Mouse (Mus musculus): ENCODE measurements around the gene Olfr1028. TPM values are rescaled to one million over a fixed set of nuclear protein-coding genes. Genes with fewer than 3 reads are reported as not detected.

Olfr1028 gene
- polyA plus RNA-seq, 1 experiment: not detected

DNA sequence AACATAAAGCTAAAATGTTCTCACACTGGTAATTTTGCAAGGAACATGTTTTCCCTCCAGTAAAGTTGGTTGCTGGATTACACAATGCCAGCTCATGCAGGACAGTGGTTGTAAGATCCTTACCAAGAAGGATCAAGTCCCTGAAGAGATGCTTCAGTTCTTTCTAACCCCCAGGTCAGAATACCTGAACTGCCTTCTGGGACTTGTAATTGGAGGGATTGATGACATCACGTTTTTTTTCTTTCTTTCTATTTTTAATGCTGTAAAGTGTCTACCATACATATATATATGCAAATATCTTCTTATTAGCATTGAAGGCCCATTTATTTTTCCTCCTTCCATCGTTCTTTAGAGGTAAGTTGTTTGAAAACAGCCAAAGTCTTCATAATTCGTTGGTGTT lies 39.8 kb downstream of the Olfr1028 start, which contains the start of gene Olfr1031:
Gene Olfr1031 (plus strand): TSS at position 301 of the 400 bp plus-strand sequence.
- H3K4me3 ChIP-seq (ENCODE audit: control insufficient read depth, low read depth, low read length): no peak within 1 kb of the TSS
- TF ChIP-seq POLR2A (IDR thresholded peaks at IDR 0.05; ENCODE audit: control insufficient read depth, low read depth, low read length) (no peak), CTCF (IDR thresholded peaks at IDR 0.05; ENCODE audit: control insufficient read depth, insufficient read depth, insufficient replicate concordance, low read depth, low read length) (no peak)

More for the DNA sequence above, 39.8 kb downstream of the Olfr1028 start, which contains the start of gene Olfr1031:
- no peak within 1 kb of the TSS for H3K27ac ChIP-seq (ENCODE audit: control insufficient read depth, insufficient read depth, low read depth, low read length)
- H3K4me1 ChIP-seq (ENCODE audit: control insufficient read depth, insufficient read depth, low read length): no peaks in the 10 kb centered on the region
- no peaks in the 10 kb centered on the region for H3K36me3 ChIP-seq (ENCODE audit: control insufficient read depth, insufficient read depth, low read length)
- H3K27me3 ChIP-seq (ENCODE audit: control insufficient read depth, insufficient read depth, low read length): no peaks in the 10 kb centered on the region

Other genes starting within 250 kb of the Olfr1028 start
- not detected in 2 replicates for gene Olfr1009, start 235.0 kb upstream of the Olfr1028 start, polyA plus RNA-seq (2012; rRNA removed)
- gene Olfr1012, start 187.7 kb upstream of the Olfr1028 start, polyA plus RNA-seq (2012; rRNA removed): not detected in 2 replicates
- gene Olfr1013, start 183.3 kb upstream of the Olfr1028 start, polyA plus RNA-seq (2012; rRNA removed): not detected in 2 replicates
- gene Olfr1014, start 177.7 kb upstream of the Olfr1028 start, polyA plus RNA-seq (2012; rRNA removed): not detected in 2 replicates
- not detected in 2 replicates for gene Olfr1015, start 168.4 kb upstream of the Olfr1028 start, polyA plus RNA-seq (2012; rRNA removed)
- gene Olfr1016, start 147.9 kb upstream of the Olfr1028 start, polyA plus RNA-seq (2012; rRNA removed): not detected in 2 replicates
- not detected in 2 replicates for gene Olfr1018, start 132.0 kb upstream of the Olfr1028 start, polyA plus RNA-seq (2012; rRNA removed)
- not detected in 2 replicates for gene Olfr1019, start 105.0 kb upstream of the Olfr1028 start, polyA plus RNA-seq (2012; rRNA removed)
- not detected in 2 replicates for gene Olfr1020, start 103.4 kb upstream of the Olfr1028 start, polyA plus RNA-seq (2012; rRNA removed)
- not detected in 2 replicates for gene Olfr1022, start 81.8 kb upstream of the Olfr1028 start, polyA plus RNA-seq (2012; rRNA removed)
- gene Olfr1023, start 64.8 kb upstream of the Olfr1028 start, polyA plus RNA-seq (2012; rRNA removed): not detected in 2 replicates
- not detected in 2 replicates for gene Olfr1024, start 45.4 kb upstream of the Olfr1028 start, polyA plus RNA-seq (2012; rRNA removed)
- not detected in 2 replicates for gene Olfr1025-ps1, start 35.2 kb upstream of the Olfr1028 start, polyA plus RNA-seq (2012; rRNA removed)
- not detected in 2 replicates for gene Olfr1026, start 28.9 kb upstream of the Olfr1028 start, polyA plus RNA-seq (2012; rRNA removed)
- gene Olfr1029, start 23.5 kb downstream of the Olfr1028 start, polyA plus RNA-seq (2012; rRNA removed): 0.02 and 0.31 TPM in 2 replicates
- not detected in 2 replicates for gene Olfr1030, start 28.8 kb downstream of the Olfr1028 start, polyA plus RNA-seq (2012; rRNA removed)
- not detected in 2 replicates for gene Olfr1031, start 39.9 kb downstream of the Olfr1028 start, polyA plus RNA-seq (2012; rRNA removed)
- gene Olfr1032, start 55.1 kb downstream of the Olfr1028 start, polyA plus RNA-seq (2012; rRNA removed): not detected in 2 replicates
- 0.35 and 1.1 TPM in 2 replicates for gene Olfr1033, start 70.2 kb downstream of the Olfr1028 start, polyA plus RNA-seq (2012; rRNA removed)
- not detected in 2 replicates for gene Olfr1034, start 95.4 kb downstream of the Olfr1028 start, polyA plus RNA-seq (2012; rRNA removed)
- not detected in 2 replicates for gene Olfr1036, start 123.6 kb downstream of the Olfr1028 start, polyA plus RNA-seq (2012; rRNA removed)
- not detected in 2 replicates for gene Olfr1037, start 136.9 kb downstream of the Olfr1028 start, polyA plus RNA-seq (2012; rRNA removed)
- not detected in 2 replicates for gene Olfr1039, start 185.5 kb downstream of the Olfr1028 start, polyA plus RNA-seq (2012; rRNA removed)
- gene Olfr1040, start 196.3 kb downstream of the Olfr1028 start, polyA plus RNA-seq (2012; rRNA removed): not detected in 2 replicates
- not detected in 2 replicates for gene Olfr1042, start 211.4 kb downstream of the Olfr1028 start, polyA plus RNA-seq (2012; rRNA removed)
- gene Olfr1043, start 217.1 kb downstream of the Olfr1028 start, polyA plus RNA-seq (2012; rRNA removed): not detected in 2 replicates
- gene Olfr1044, start 227.4 kb downstream of the Olfr1028 start, polyA plus RNA-seq (2012; rRNA removed): not detected in 2 replicates
- gene Olfr52, start 235.2 kb downstream of the Olfr1028 start, polyA plus RNA-seq (2012; rRNA removed): not detected in 2 replicates

Data from testis, adult 2 months (tissue).